Mouse (Mus musculus): Measurements from ENCODE around the gene Evx2.

Gene Evx2

GRCm38 (mm10) chr2:74663291-74663925, 4.1 kb upstream of the Evx2 start:
- no peak for DNase-seq

DNA sequence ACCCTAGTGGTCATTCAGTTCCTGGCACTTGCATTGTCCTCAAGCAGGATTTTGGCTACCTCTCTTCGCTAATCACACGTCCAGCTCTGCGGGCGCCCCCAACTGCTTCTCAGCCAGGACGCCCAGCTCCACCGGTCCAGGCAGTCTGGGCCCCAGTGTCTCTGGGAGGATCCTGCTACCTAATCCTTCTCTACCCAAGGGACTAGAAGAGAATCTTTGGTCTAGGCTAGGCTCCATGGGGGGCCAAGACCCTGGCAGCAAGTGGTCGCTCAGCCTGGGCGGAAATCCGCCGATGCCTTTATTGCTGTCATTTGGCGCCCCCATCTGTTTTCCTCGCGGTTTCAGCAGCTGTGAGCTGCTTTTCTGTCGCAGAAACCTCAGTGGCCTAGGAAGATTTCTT, 2.3 kb upstream of the Evx2 start:
- DNase-seq: no peak

DNA sequence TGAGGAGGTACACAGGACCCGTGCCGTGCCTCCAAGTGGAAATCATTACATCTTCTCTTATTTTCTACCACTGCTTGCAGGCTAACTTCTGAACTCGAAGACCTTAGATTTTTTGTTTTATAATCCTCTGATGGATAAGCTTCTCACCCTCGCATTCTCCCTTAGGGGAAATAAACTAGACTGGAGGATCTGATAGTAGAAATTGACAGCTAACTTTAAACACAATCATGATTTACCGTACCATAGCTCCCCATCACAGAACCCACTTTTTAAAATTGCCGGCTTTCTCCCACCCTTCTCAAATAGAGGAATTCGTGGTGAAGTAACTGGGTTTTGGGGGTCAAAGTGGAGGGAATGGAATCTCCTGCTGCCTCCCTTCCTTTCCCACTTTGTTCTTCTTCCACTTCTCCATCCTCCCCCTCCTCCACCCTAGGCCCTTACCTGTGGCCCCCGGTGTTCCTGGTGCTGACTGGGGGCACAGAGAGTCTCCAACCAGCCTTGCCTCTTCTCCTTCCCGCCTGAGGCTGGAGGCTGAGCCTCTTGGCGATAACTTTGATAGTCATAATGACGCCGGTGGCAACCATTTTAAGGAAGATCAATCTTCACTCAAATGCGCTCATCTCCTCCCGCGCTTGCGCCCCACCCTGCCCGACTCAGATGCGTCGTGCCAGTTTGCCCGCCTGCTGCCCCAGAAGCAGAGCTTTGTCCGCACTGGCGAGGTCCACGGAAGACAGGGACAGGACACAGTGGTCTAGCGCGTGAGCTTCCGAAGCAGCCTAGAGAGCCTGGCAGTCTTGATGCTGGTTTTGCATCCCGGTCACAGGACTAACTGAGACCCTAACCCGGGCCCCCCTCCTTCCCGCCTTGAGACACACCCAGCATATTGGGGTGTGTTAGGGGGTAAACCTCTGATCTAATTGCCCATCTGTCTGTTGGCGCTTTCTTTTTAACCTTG, 1.3 kb upstream of the Evx2 start:
- DNase-seq: no peak

GRCm38 (mm10) chr2:74658667-74659371, 538 bp downstream of the Evx2 start:
- no peak for DNase-seq

DNA sequence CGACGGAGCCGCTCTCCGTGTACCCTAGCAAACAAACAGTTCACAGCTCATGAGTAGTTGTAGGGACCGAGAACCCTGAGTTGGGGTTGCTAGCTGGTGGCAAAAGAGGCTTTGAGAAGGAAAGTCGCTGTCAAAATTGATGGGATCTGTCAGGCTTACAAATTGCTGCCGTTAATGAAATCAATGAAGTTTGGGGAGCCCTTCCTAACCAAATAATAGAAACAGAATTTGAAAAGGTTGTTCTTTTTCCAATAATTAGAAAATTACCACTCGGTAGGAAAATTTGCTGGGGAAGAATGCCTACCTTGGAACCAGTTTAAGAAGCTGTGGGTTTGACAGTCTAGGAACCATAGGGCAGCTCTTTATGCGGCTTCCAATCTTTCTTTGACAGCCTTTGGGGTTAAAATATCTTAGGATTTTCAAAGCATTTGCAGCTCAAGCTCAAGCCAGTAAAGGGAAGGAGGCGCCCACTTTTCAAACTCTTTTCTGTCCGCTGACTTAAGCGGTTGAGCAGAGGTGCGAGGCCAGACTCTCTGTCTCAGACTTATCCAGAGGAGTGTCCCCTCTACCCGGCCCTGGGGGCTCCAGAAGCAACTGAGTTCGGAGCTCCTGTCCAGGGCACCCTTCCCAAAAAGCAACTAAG, 1.2 kb downstream of the Evx2 start:
- no peak for DNase-seq

DNA sequence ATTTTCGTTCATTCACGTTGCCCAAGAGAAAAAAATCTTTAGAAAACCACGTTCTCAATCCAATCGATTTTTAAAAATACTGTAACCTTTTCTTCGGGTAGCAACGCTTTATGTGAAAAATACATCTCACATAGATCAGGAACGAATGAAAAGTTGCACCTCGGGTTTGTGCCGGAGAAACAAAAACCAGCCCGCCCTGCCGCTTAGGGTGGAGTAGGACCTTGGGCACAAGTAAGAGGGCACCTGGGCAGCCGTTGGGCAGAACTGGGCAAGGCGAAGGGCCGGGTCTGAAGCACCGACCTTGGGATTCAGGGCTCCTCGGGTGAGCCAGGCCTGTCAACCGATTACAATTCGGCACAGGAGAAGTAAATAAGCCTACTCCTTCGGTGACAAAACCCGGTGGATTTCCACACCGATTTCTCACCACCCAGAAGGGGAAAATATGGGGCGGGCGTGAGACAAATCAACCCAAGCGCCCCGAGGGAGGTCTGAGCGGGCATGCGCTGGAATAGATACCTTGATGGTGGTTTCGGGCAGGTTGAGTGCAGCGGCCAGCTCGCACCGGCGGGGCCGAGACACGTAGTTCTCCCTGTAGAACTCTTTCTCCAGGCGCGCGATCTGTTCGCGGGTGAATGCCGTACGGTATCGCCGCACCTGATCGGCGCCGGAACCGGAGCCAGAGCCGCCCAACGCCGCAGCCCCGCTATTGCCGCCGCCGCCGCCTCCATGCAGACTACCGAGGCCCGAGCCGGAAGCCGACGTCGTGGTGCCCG, 1.9 kb downstream of the Evx2 start:
- no peak for DNase-seq

DNA sequence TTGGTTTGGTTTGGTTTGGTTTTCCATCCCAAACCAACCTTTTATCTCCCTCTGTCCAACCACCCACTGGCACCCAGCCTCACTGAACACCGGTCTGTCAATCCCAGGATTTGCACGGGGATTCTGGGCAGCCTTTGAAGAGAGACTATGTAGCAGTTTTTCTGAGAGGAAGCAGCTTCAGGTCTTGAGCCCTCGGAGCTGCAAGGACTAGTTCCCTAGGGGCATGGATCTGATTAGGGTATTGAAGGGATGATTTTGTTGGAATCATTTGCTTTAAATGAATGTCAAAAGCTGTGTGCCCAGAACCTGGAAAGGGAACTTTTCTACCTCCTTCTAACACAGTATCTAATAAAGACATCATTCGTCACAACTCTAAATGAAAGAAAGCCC, 2.7 kb downstream of the Evx2 start:
- DNase-seq: no peak

DNA sequence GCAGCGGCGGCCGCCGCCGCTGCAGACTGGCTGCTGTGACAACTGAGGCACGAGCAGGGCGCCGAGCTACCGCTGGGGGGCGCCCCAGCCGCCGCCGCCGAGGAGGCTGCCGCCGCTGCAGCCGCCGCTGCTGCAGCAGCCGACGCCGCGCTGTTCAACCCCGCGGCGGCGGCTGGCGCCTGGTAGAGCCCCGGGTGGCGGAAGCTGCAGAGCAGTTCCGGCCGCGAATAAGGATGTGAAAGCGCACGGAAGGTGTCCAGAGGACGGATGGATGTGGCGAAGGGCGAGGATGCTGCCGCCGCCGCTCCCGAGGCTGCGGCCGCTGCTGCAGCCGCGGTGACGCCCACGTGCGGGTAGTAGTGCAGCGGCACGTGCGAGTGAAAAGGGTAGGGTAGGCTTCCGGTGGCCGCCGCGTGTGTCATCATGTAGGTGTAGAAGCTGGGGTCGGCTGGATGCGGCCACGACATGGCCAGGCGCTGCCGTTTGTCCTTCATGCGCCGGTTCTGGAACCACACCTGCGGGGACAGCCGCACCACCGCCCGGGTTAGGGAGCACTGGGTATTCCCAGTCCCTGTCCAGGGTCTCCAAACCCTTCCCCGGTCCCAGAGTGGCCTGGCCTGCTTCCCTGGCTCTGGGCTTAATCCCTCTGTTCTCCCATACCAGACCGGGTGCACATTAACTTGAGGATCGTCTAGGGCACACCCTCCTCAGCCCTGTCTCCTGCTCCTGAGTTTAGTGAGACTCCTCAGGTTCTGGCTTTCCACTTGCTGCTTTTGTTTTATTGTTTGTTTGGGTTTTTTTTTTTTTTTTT, 3.3 kb downstream of the Evx2 start:
- no peak for DNase-seq

GRCm38 (mm10) chr2:74655420-74655781, 4.0 kb downstream of the Evx2 start:
- DNase-seq: no peak

- DNase-seq: no peak
Measured at GRCm38 (mm10) chr2:74654743-74655419, 4.5 kb downstream of the Evx2 start.

GRCm38 (mm10) chr2:74653781-74654535, 5.4 kb downstream of the Evx2 start:
- no peak for DNase-seq

- DNase-seq: no peak
Measured at GRCm38 (mm10) chr2:74652996-74653340, 6.4 kb downstream of the Evx2 start.

DNA sequence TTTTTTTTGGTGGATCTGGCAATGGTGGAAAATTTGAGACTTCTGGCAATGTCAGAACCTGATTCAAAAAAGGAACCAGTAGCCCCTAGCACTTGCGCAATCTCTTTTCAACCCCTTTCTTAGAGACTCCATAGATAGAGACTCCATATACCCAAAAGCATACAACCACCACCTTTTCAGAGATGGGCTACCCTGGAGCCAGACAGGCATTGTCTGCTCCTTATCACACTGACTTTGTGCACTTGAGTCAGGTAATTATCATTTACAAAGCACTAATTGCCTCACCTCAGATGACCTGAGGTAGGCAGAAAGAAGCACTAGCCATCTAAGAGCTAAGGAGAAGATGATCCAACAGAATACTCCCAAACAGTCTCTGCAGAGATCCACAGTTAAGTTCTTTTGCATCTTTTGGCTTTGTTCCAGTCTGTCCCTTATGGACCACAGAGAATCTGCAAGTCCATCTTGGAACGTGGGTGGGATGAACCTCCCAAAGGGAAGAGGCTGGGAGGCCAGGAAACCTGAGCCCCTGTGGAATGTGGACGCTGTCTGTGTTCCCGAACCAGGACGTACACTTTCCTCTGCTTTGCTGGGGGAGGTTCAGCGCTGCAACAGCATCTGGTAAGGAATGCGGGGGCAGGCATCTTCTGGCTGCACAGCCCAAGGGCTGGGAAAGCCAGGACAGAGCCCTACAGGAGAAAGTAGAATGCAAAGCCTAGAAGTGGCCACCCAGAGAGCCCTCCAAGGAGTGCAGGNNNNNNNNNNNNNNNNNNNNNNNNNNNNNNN, 12.1 kb downstream of the Evx2 start:
- DNase-seq: no peak

- no peak for DNase-seq
Measured at GRCm38 (mm10) chr2:74645631-74646030, 13.7 kb downstream of the Evx2 start.

DNA sequence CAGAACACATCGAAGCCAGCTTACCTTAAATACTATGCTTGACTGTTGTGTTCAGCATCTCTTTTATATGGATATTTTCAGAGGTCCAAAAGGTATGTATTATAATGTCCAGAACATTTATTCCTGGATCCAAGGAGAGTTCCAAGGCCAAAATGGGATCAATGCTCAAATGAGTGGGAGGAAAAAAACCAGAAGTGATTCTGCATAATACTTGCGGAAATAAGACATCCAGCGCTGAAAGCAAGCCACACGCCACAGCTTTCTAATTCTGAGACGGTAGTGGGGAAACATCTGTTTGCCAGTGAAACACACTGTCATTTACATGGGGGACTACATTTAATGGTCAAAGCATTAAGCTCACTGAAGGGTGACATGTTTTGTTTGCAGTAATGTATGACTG, 16.9 kb downstream of the Evx2 start:
- no peak for DNase-seq

GRCm38 (mm10) chr2:74635412-74635811, 23.9 kb downstream of the Evx2 start:
- no peak for DNase-seq

DNA sequence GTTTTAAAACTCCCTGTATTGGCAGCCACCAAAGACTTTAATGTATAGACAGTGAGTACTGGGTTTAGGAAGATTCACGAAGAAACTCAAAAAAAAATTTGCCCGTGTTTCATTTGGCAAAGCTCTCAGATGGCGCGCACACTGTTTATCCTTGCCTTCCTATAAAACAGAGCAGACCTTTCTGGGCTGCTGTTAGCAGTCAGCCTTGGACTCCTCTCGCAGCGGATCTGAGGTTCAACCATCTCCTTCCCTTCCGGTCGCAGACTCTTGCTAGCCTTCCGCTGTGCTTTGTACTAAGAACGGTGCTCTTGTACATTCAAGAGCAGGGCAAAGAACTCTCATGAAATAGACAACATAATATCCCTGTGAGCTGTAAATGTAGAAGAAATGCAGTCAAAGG, 39.0 kb downstream of the Evx2 start:
- no peak for DNase-seq

- no peak for DNase-seq
Measured at GRCm38 (mm10) chr2:74619676-74620246, 39.6 kb downstream of the Evx2 start.

- DNase-seq: no peak
Measured at GRCm38 (mm10) chr2:74617706-74618105, 41.7 kb downstream of the Evx2 start.

Data from cerebellum, adult 11-12 months (tissue).